Mouse (Mus musculus): ENCODE data around the gene Rc3h2.

Rc3h2 gene

DNA sequence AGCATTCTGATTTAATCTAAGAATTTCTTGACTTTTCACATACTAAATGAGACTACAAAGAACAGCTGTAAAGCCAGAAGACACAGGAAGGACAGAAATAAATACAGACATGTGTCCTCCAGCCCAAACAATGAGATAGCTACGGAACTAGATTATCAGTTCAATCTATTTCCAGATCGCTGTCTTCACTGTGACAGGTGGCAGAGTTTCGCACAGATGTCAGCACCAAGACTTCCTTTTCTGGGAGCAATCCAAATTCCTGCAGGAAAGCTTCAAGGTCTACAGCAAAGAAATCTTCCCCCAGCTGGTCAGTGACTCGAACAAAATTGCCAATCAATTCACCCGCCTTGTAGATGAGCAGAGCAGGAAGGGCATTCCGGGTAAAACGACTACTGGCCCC is 71.0 kb downstream of the Rc3h2 start:
- intact Hi-C loops (cut with DNase I): no loop called here

DNA sequence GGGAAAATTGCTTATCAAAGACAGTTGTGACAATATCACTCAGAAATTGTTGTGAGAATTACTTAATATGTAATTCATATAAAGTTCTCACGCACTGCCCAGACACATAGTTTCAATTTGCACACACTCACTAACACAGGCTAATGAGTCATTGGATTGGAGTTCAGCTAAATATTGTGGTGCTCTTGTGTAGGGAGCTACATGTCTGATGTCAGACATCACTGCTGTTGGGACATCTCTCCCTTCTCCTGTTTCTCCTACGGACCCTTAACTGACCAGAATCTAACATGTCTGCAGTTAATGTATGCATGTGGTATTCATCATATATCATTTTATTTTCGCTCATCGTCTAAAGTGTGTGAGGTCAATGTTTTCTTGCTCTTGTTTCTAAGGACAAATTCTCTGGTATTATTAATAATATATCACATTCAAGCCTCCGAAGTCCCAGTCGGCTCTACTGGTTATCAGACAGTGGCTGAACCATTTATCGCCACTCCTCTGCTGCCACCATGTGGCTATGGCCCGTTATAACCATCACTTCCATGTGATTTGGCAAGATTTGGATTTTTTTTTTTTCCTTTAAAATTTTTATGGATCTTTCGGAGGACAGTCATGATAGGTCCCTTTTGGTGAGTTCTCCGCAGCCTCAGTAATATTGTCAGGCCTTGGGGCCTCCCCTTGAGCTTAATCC is 84.1 kb downstream of the Rc3h2 start:
- intact Hi-C loops (cut with DNase I): loop anchor here (10.0 kb wide), 1 partner anchor 604 kb away; the partner anchor contains the start of gene Olfr347

DNA sequence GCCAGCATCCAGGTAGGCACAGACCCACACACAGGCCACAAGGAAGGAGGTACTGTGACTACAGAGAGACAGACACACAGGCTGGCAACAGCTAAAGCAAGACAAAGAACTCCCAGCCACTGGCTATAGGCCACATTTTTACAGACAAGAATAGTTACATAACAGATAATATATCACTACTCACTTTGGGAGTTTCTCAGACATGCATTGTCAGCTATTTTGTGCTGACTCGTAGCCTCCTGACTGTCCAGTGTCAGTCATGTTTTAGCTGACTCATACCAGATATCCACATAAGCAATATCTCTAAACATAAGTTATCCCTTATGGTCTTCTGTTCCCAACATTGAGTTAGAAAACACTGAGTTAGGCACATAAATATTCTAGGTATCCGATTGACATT is 89.4 kb downstream of the Rc3h2 start:
- intact Hi-C loops (cut with DNase I): loop anchor here (10.0 kb wide), 1 partner anchor 599 kb away; the partner anchor contains the start of gene Olfr347

DNA sequence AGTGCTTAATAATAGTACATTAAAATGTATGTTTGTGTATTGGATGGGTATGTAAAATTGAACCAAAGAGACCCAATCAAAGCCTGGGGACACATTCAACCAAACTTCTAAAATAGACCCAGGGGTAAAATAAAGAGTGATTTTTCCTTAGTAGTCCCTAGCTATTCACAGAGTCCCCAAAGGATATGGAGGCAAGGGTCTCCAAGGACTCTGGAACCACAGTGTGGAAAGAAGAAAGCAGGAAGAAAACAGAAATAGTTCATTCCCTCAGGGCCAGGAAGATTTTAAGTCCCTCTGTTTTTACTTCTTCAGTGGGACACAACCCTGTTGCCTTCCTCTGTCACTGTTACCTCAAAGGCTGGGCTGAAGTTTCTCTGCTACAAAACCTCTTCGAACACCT is 96.5 kb downstream of the Rc3h2 start, which contains the start of gene Olfr368:
Gene Olfr368 (plus strand): TSS at position 301 of the 400 bp plus-strand sequence.
- intact Hi-C loops (cut with DNase I): no loop called here
